ENCODE assay signal across 8 mouse cellular contexts in the genomic region with DNA sequence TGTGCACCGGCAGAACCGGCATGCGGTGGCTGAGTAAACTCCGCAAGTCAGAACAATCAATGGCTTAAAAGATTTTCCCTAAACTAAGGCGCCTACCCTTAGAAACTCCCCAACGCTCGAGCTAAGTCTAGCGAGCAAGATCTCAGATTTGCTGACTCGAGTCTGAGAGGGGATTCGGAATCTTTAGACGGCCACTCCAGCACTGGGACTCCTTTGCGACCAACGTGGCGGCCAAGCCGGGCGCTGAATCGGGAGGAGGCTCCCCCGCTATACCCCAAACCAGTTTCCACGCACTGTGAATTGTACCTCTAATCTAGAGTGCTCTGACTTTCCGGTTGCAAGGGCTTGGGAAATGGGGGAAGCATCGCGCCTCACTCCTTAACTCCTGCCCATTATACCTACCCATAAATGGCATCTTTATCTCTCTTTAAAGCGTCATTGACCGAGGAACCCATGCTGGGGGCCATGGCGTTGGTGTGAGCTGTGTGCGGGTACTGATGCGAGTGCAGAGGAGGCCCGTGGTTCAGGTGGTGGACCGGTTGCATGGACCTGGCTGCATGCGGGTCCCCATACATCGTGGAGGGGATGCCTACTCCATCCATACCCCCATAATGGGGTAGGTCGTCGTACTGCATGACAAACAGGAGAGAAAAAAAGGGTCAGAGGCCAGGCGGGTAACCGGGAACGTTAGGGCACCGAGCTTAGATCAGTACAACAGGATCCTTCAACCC. TPM values are rescaled to one million over a fixed set of nuclear protein-coding genes. Genes with fewer than 3 reads are reported as not detected.
DNase-seq lines count a peak whose midpoint lies in the region; ATAC-seq and TF ChIP-seq lines count a peak whose summit lies in the region.

No protein-coding gene starts in this region.

- peak overlapping the region; percentile 17 for H3ac ChIP-seq in myocyte (ENCODE audit: control insufficient read depth, insufficient read length)

- H3K4me1 ChIP-seq in forebrain, embryonic 15.5 days: peaks cover 47% of the 10 kb centered on the region

- H3K4me2 ChIP-seq in forebrain, embryonic 15.5 days (replicated peaks): peak overlapping the region; percentile 98
- H3K4me2 ChIP-seq in myocyte (ENCODE audit: low read depth): peak overlapping the region; percentile 99

- no peaks in the 10 kb centered on the region for H3K9me3 ChIP-seq in forebrain, embryonic 15.5 days

- peak overlapping the region; percentile 43 for H3K9ac ChIP-seq in forebrain, embryonic 15.5 days (replicated peaks)

- WGBS in forebrain, embryonic 15.5 days: 7% methylated on average over 37 of the region's 37 CpGs

- 0 out of 2 replicates have a peak overlapping the region, but pooled peaks have one; percentile 0 for H3K27ac ChIP-seq in forebrain, embryonic 15.5 days (replicated peaks)

- H3K27me3 ChIP-seq in forebrain, embryonic 15.5 days: peaks cover 26% of the 10 kb centered on the region
- no peaks in the 10 kb centered on the region for H3K27me3 ChIP-seq in myocyte (ENCODE audit: control insufficient read depth, insufficient read depth, insufficient read length)

- intact Hi-C loops in gastrocnemius, postnatal 14 days (cut with DNase I; ENCODE audit: low total_unique reads): no loop called here

- no peak for TF ChIP-seq POLR2A in myocyte (IDR thresholded peaks at IDR 0.05; ENCODE audit: insufficient read length, low read depth)

- peak; percentile 11 for DNase-seq in gastrocnemius, postnatal 14 days
- no peak for DNase-seq in gastrocnemius, adult 8-10 months (ENCODE audit: low spot score in 2 of 2)
- DNase-seq in R1 (ENCODE audit: low read depth, low spot score): peak; percentile 38
- DNase-seq in kidney, postnatal 10 days: peak; percentile 28
- DNase-seq in T-cell, adult 2 months (ENCODE audit: low spot score): no peak
- no peak for DNase-seq in frontal cortex, postnatal 14 days (ENCODE audit: low spot score in 2 of 2)

- peak overlapping the region; percentile 78 for H3K4me3 ChIP-seq in forebrain, embryonic 15.5 days
- peak overlapping the region; percentile 81 for H3K4me3 ChIP-seq in myocyte

- no peaks in the 10 kb centered on the region for H3K36me3 ChIP-seq in forebrain, embryonic 15.5 days
- H3K36me3 ChIP-seq in myocyte (ENCODE audit: control insufficient read depth, insufficient read depth): peaks cover 11% of the 10 kb centered on the region

- H3K79me2 ChIP-seq in myocyte (ENCODE audit: control insufficient read depth, insufficient read depth): peaks cover 57% of the 10 kb centered on the region

- ATAC-seq in forebrain, embryonic 15.5 days (replicated peaks): no peak

TF ChIP-seq in myocyte, 11 proteins besides CTCF, POLR2A, EP300 and RAD21:
- TF ChIP-seq SRF (IDR thresholded peaks at IDR 0.05; ENCODE audit: control insufficient read depth, insufficient read length, low read depth): no peak
TF ChIP-seq in myocyte: peak in this region for 0.

RNA-seq across cellular contexts. Expression of a gene that starts 2.9 kb away (rescaled TPM):
- 1 to 10 TPM; 4.1 to 4.5 TPM for total RNA-seq in gastrocnemius, postnatal 14 days (2021)
- 1 to 10 TPM; 3.3 to 4.6 (median 3.7) TPM for total RNA-seq in gastrocnemius, adult 8-10 months (2022)
- polyA plus RNA-seq in forebrain, embryonic 15.5 days (2015; fragmentation: Nextera tagmentation; extraction: Ambion mirVana): 29.4 and 29.7 TPM in 2 replicates
- polyA plus RNA-seq in myocyte (2012; fragmentation: generic; extraction: Trizol): 7.1 TPM

Comparison
In these comparisons a context has a peak if more than half of its experiments do, and no peak if none do; other contexts are left out.
1. DNase-seq: peak in gastrocnemius, postnatal 14 days (single experiment), R1 (single experiment) and kidney, postnatal 10 days (single experiment); none in gastrocnemius, adult 8-10 months (0 of 2), T-cell, adult 2 months (single experiment) and frontal cortex, postnatal 14 days (0 of 2).